30 mouse cellular contexts compared by ENCODE assay signal in genomic region chr9:54842311-54842710, GRCm38 (mm10). TPM values are rescaled to one million over a fixed set of nuclear protein-coding genes. Genes with fewer than 3 reads are reported as not detected.
DNase-seq lines count a peak whose midpoint lies in the region; ATAC-seq and TF ChIP-seq lines count a peak whose summit lies in the region.
"Had no signal": no experiment of that assay in that cellular context is flagged by ENCODE, and none has a peak within 500 bp of the region (broad histone marks: within the 10 kb centered on the region; RNA-seq: fewer than 3 reads in every experiment).

No protein-coding gene starts in this region.

- peaks cover 10% of the 10 kb centered on the region for H3K4me1 ChIP-seq in liver, adult 2 months (ENCODE audit: control insufficient read depth, insufficient read depth, low read length)
- no peaks in the 10 kb centered on the region for H3K4me1 ChIP-seq in liver, embryonic 11.5 days (replicated peaks; ENCODE audit: control insufficient read depth, insufficient read depth, low read length)
- H3K4me1 ChIP-seq in E14TG2a.4 (replicated peaks; ENCODE audit: low read depth, low read length) (peaks cover 61% of the 10 kb centered on the region), ES-E14 (ENCODE audit: control insufficient read depth in 2 of 2, insufficient read depth in 2 of 2, low read length in 2 of 2, poor library complexity in 1 of 2) (peaks cover 5 to 14% of the 10 kb centered on the region in 2 experiments)
- no peaks in the 10 kb centered on the region for H3K4me1 ChIP-seq in midbrain, embryonic 15.5 days
- H3K4me1 ChIP-seq in hindbrain, embryonic 13.5 days (replicated peaks), result no peaks in the 10 kb centered on the region
- H3K4me1 ChIP-seq: hindbrain, embryonic 10.5 days; intestine, embryonic 15.5 days; liver, embryonic 13.5 days; midbrain, embryonic 13.5 days; neural tube, embryonic 15.5 days; stomach, embryonic 15.5 days had no signal

- no peak overlapping the region for H3K4me3 ChIP-seq in liver, adult 2 months (ENCODE audit: insufficient read depth, low read depth, low read length)
- no peak overlapping the region for H3K4me3 ChIP-seq in liver, embryonic 11.5 days (ENCODE audit: low read depth, low read length)
- H3K4me3 ChIP-seq in E14TG2a.4 (replicated peaks; ENCODE audit: low read length) (0 out of 2 replicates have a peak overlapping the region, but pooled peaks have one; percentile 11), ES-E14 (ENCODE audit: insufficient read depth in 1 of 2, low read depth in 1 of 2, low read length in 2 of 2, poor library complexity in 1 of 2, severe bottlenecking in 1 of 2) (no peak overlapping the region)
- H3K4me3 ChIP-seq in midbrain, embryonic 15.5 days, result no peak overlapping the region
- H3K4me3 ChIP-seq in hindbrain, embryonic 13.5 days, result no peak overlapping the region
- H3K4me3 ChIP-seq: hindbrain, embryonic 10.5 days; intestine, embryonic 15.5 days; limb, embryonic 12.5 days; liver, embryonic 13.5 days; midbrain, embryonic 13.5 days; neural tube, embryonic 15.5 days; stomach, embryonic 15.5 days had no signal

- peak; percentile 100 for DNase-seq in liver, adult 2 months (ENCODE audit: extremely low read depth, low read depth, low spot score)
- no peak for DNase-seq in liver, embryonic 11.5 days (ENCODE audit: low spot score)
- DNase-seq in ES-E14 (ENCODE audit: low read depth, low spot score) (no peak), adipocyte (ENCODE audit: low spot score) (peak; percentile 20), MN1 (ENCODE audit: low spot score) (no peak)
- DNase-seq: adrenal gland, adult 8-10 months; cerebellum, adult 9-10 months; cerebellum, postnatal 36 days; gastrocnemius, postnatal 14 days; kidney, adult 9 months; kidney, postnatal 10 days; layer of hippocampus, adult 9-11 months; liver, embryonic 13.5 days; lung, adult 2 months; lung, postnatal 10 days; right cerebral cortex, postnatal 25 days; thymus, postnatal 36 days had no signal

- H3K79me2 ChIP-seq in liver, adult 2 months (ENCODE audit: control insufficient read depth, insufficient read depth, low read length), result no peaks in the 10 kb centered on the region

- peak overlapping the region; percentile 96 for H3K27ac ChIP-seq in liver, adult 2 months (replicated peaks; ENCODE audit: insufficient read depth, low read depth, low read length)
- no peak overlapping the region for H3K27ac ChIP-seq in liver, embryonic 11.5 days (ENCODE audit: low read depth, low read length)
- peak overlapping the region; percentile 9; the same call in 1 of the 2 replicates for H3K27ac ChIP-seq in ES-E14 (ENCODE audit: insufficient read depth, low read depth, low read length, poor library complexity, severe bottlenecking)
- no peak overlapping the region for H3K27ac ChIP-seq in midbrain, embryonic 15.5 days
- H3K27ac ChIP-seq in hindbrain, embryonic 13.5 days, result no peak overlapping the region
- H3K27ac ChIP-seq: hindbrain, embryonic 10.5 days; intestine, embryonic 15.5 days; limb, embryonic 12.5 days; liver, embryonic 13.5 days; macrophage; midbrain, embryonic 13.5 days; neural tube, embryonic 15.5 days; stomach, embryonic 15.5 days had no signal

- TF ChIP-seq CTCF in liver, adult 2 months (IDR thresholded peaks at IDR 0.05; ENCODE audit: low read depth, low read length), result no peak
- no peak for TF ChIP-seq CTCF in E14TG2a.4 (conservative IDR thresholded peaks at IDR 0.05; ENCODE audit: low read length)

- no peak for TF ChIP-seq POLR2A in liver, adult 2 months (IDR thresholded peaks at IDR 0.05; ENCODE audit: extremely low read depth, insufficient read depth, low read length)

- H3K9me3 ChIP-seq in liver, embryonic 11.5 days (ENCODE audit: control insufficient read depth, low read length), result no peaks in the 10 kb centered on the region
- no peaks in the 10 kb centered on the region for H3K9me3 ChIP-seq in E14TG2a.4 (ENCODE audit: low read length)
- H3K9me3 ChIP-seq in ES-E14 (ENCODE audit: control insufficient read depth, insufficient read depth, low read depth, low read length), result no peaks in the 10 kb centered on the region
- no peaks in the 10 kb centered on the region for H3K9me3 ChIP-seq in midbrain, embryonic 15.5 days
- H3K9me3 ChIP-seq in hindbrain, embryonic 13.5 days, result no peaks in the 10 kb centered on the region
- H3K9me3 ChIP-seq: hindbrain, embryonic 10.5 days; intestine, embryonic 15.5 days; limb, embryonic 12.5 days; liver, embryonic 13.5 days; midbrain, embryonic 13.5 days; neural tube, embryonic 15.5 days; stomach, embryonic 15.5 days had no signal

- no peaks in the 10 kb centered on the region for H3K27me3 ChIP-seq in liver, adult 2 months (ENCODE audit: control insufficient read depth, insufficient read depth, low read length)
- H3K27me3 ChIP-seq in liver, embryonic 11.5 days (replicated peaks; ENCODE audit: control insufficient read depth, insufficient read depth, low read length), result no peaks in the 10 kb centered on the region
- no peaks in the 10 kb centered on the region for H3K27me3 ChIP-seq in E14TG2a.4 (ENCODE audit: insufficient read depth, low read length)
- no peaks in the 10 kb centered on the region for H3K27me3 ChIP-seq in midbrain, embryonic 15.5 days (replicated peaks)
- no peaks in the 10 kb centered on the region for H3K27me3 ChIP-seq in hindbrain, embryonic 13.5 days
- H3K27me3 ChIP-seq: intestine, embryonic 15.5 days; limb, embryonic 12.5 days; liver, embryonic 13.5 days; midbrain, embryonic 13.5 days; neural tube, embryonic 15.5 days; stomach, embryonic 15.5 days had no signal

- no peak overlapping the region for H3K9ac ChIP-seq in liver, adult 2 months (ENCODE audit: low read depth, low read length)
- H3K9ac ChIP-seq in liver, embryonic 11.5 days (ENCODE audit: low read depth, low read length), result no peak overlapping the region
- H3K9ac ChIP-seq in ES-E14 (ENCODE audit: insufficient read depth, low read depth, low read length, poor library complexity, severe bottlenecking), result no peak overlapping the region
- H3K9ac ChIP-seq in midbrain, embryonic 15.5 days, result no peak overlapping the region
- H3K9ac ChIP-seq in hindbrain, embryonic 13.5 days, result no peak overlapping the region
- H3K9ac ChIP-seq: intestine, embryonic 15.5 days; limb, embryonic 12.5 days; liver, embryonic 13.5 days; midbrain, embryonic 13.5 days; neural tube, embryonic 15.5 days; stomach, embryonic 15.5 days had no signal

- 24% methylated on average over 5 of the region's 5 CpGs for WGBS in liver, adult 2 months
- 80% methylated on average over 5 of the region's 5 CpGs for WGBS in liver, embryonic 11.5 days
- 88% methylated on average over 5 of the region's 5 CpGs for WGBS in midbrain, embryonic 15.5 days
- 86% methylated on average over 5 of the region's 5 CpGs for WGBS in hindbrain, embryonic 13.5 days

- no peak overlapping the region for H3K4me2 ChIP-seq in liver, embryonic 11.5 days
- H3K4me2 ChIP-seq in midbrain, embryonic 15.5 days, result no peak overlapping the region
- no peak overlapping the region for H3K4me2 ChIP-seq in hindbrain, embryonic 13.5 days
- H3K4me2 ChIP-seq: heart, embryonic 11.5 days; intestine, embryonic 15.5 days; limb, embryonic 12.5 days; liver, embryonic 13.5 days; midbrain, embryonic 13.5 days; neural tube, embryonic 15.5 days; stomach, embryonic 15.5 days had no signal

- ATAC-seq in liver, embryonic 11.5 days (replicated peaks; ENCODE audit: low FRiP score), result no peak
- ATAC-seq in midbrain, embryonic 15.5 days (replicated peaks), result no peak
- no peak for ATAC-seq in hindbrain, embryonic 13.5 days (ENCODE audit: low FRiP score)
- ATAC-seq: forebrain, embryonic 14.5 days; hindbrain, embryonic 16.5 days; intestine, embryonic 15.5 days; midbrain, embryonic 13.5 days had no signal

- in situ Hi-C loops in ES-E14 (cut with MboI; ENCODE audit: low sequenced_read_pairs in 2 of 2, unreplicated experiment in 2 of 2), result no loop called here

- H3K36me3 ChIP-seq in liver, adult 2 months (ENCODE audit: control insufficient read depth, insufficient read depth, low read length), result no peaks in the 10 kb centered on the region
- H3K36me3 ChIP-seq in liver, embryonic 11.5 days (ENCODE audit: control insufficient read depth, insufficient read depth, low read length), result no peaks in the 10 kb centered on the region
- H3K36me3 ChIP-seq in E14TG2a.4 (ENCODE audit: insufficient read depth, low read length) (peaks cover 31% of the 10 kb centered on the region), ES-E14 (ENCODE audit: control insufficient read depth, insufficient read depth, low read length, poor library complexity, severe bottlenecking) (no peaks in the 10 kb centered on the region)
- H3K36me3 ChIP-seq in midbrain, embryonic 15.5 days (replicated peaks), result no peaks in the 10 kb centered on the region
- no peaks in the 10 kb centered on the region for H3K36me3 ChIP-seq in hindbrain, embryonic 13.5 days
- H3K36me3 ChIP-seq: hindbrain, embryonic 10.5 days; intestine, embryonic 15.5 days; limb, embryonic 12.5 days; liver, embryonic 13.5 days; midbrain, embryonic 13.5 days; neural tube, embryonic 15.5 days; stomach, embryonic 15.5 days had no signal

TF ChIP-seq in ES-E14, 5 proteins besides CTCF, POLR2A, EP300 and RAD21:
- TF ChIP-seq MAFK (IDR thresholded peaks at IDR 0.05; ENCODE audit: insufficient read depth, low read depth, low read length) (no peak), CHD2 (IDR thresholded peaks at IDR 0.05; ENCODE audit: low read depth, low read length) (no peak), ZC3H11A (IDR thresholded peaks at IDR 0.05; ENCODE audit: borderline replicate concordance, low read depth, low read length) (no peak), HCFC1 (IDR thresholded peaks at IDR 0.05; ENCODE audit: borderline replicate concordance, insufficient read depth, low read length) (no peak), ZNF384 (IDR thresholded peaks at IDR 0.05; ENCODE audit: low read depth, low read length) (no peak; the same call in 1 of the 2 replicates)

RNA-seq across cellular contexts. Expression of gene Ireb2, which starts 21.3 kb away (rescaled TPM):
- total RNA-seq in liver, adult 2 months (2014; rRNA removed), result 53.8 and 58.7 TPM in 2 replicates
- 7.1 and 7.7 TPM in 2 replicates for polyA plus RNA-seq in liver, adult 2 months (2012; rRNA removed)
- polyA plus RNA-seq in liver, embryonic 11.5 days (2014; fragmentation: Nextera tagmentation; extraction: Ambion mirVana), result 31.3 TPM in 2 replicates
- total RNA-seq in ES-E14 (2012; rRNA removed), result 40.3 and 51.0 TPM in 2 replicates
- polyA plus RNA-seq in midbrain, embryonic 15.5 days (2015; fragmentation: Nextera tagmentation; extraction: Ambion mirVana), result 38.1 and 41.0 TPM in 2 replicates
- 46.0 and 46.5 TPM in 2 replicates for polyA plus RNA-seq in hindbrain, embryonic 13.5 days (2015; fragmentation: Nextera tagmentation; extraction: Ambion mirVana)

Comparison
In these comparisons a context has a peak if more than half of its experiments do, and no peak if none do; other contexts are left out.
1. DNase-seq: peak in liver, adult 2 months (single experiment) and adipocyte (single experiment); none in liver, embryonic 11.5 days (single experiment), ES-E14 (single experiment) and MN1 (single experiment).
2. H3K27ac ChIP-seq: peak in liver, adult 2 months (single experiment) and ES-E14 (single experiment); none in liver, embryonic 11.5 days (single experiment), midbrain, embryonic 15.5 days (single experiment) and hindbrain, embryonic 13.5 days (single experiment).